Mouse (Mus musculus): ENCODE data around the gene 1700018G05Rik. TPM values are rescaled to one million over a fixed set of nuclear protein-coding genes. Genes with fewer than 3 reads are reported as not detected.

Gene 1700018G05Rik
- total RNA-seq (2023; ENCODE audit: inconsistent age) = not detected in 4 replicates

GRCm38 (mm10) chrX:102928072-102928471, at the start of gene 1700018G05Rik:
TSS of gene 1700018G05Rik (plus strand) at chrX:102928372.

GRCm38 (mm10) chrX:102908587-102908986, 19.6 kb upstream of the 1700018G05Rik start, which contains the start of the genes Dmrtc1a and 1700011M02Rik:
TSS of gene Dmrtc1a (minus strand) at chrX:102908687.
TSS of gene 1700011M02Rik (plus strand) at chrX:102908905.

Other genes with a start within 250 kb of the 1700018G05Rik start
- not detected in 4 replicates for gene Gm3880, start 241.4 kb upstream of the 1700018G05Rik start, total RNA-seq (2023; ENCODE audit: inconsistent age)
- gene Gm9112, start 220.7 kb upstream of the 1700018G05Rik start, total RNA-seq (2023; ENCODE audit: inconsistent age) = not detected in 4 replicates
- gene Dmrtc1b, start 220.5 kb upstream of the 1700018G05Rik start, total RNA-seq (2023; ENCODE audit: inconsistent age) = not detected in 4 replicates
- gene Dmrtc1c1, start 125.4 kb upstream of the 1700018G05Rik start, total RNA-seq (2023; ENCODE audit: inconsistent age) = not detected in 4 replicates
- not detected in 4 replicates for gene Dmrtc1c2, start 73.8 kb upstream of the 1700018G05Rik start, total RNA-seq (2023; ENCODE audit: inconsistent age)
- gene 1700031F05Rik, start 60.4 kb upstream of the 1700018G05Rik start, total RNA-seq (2023; ENCODE audit: inconsistent age) = not detected in 4 replicates
- gene Dmrtc1a, start 19.7 kb upstream of the 1700018G05Rik start, total RNA-seq (2023; ENCODE audit: inconsistent age) = not detected in 4 replicates
- gene 1700011M02Rik, start 19.5 kb upstream of the 1700018G05Rik start, total RNA-seq (2023; ENCODE audit: inconsistent age) = not detected in 4 replicates